Mouse (Mus musculus) hindbrain, embryonic 16.5 days (tissue): Measurements from ENCODE around the gene Klf12. TPM values are rescaled to one million over a fixed set of nuclear protein-coding genes. Genes with fewer than 3 reads are reported as not detected.
A peak's percentile ranks its signal among the peaks of the same experiment; 100 is the strongest.

Experiments
- ATAC-seq: fragments of 200-750 bp; cut with Nextera tagmentation; 2 replicates; pipeline ENCODE4 v1.8.0; 2017; ENCODE audit warnings: moderate TSS enrichment, moderate library complexity
- H3K27ac ChIP-seq: fragments of 300-500 bp; sonication (generic); 2 replicates; pipeline ENCODE4 v1.5.1; 2014; ENCODE audit warnings: low read depth, mild to moderate bottlenecking, control low read depth, low read length, moderate library complexity
- H3K27me3 ChIP-seq: fragments of 300-500 bp; sonication (generic); replicated peaks from 2 replicates; pipeline ENCODE4 v1.6.1; 2014; ENCODE audit warnings: low read length; ENCODE audit not compliant: control insufficient read depth, insufficient read depth
- H3K36me3 ChIP-seq: fragments of 300-500 bp; sonication (generic); 2 replicates; pipeline ENCODE4 v1.6.1; 2014; ENCODE audit warnings: mild to moderate bottlenecking, low read length, moderate library complexity, mixed read lengths; ENCODE audit not compliant: control insufficient read depth, insufficient read depth
- H3K4me1 ChIP-seq: fragments of 300-500 bp; sonication (generic); 2 replicates; pipeline ENCODE4 v1.6.1; 2014; ENCODE audit warnings: low read depth, low read length; ENCODE audit not compliant: control insufficient read depth, insufficient read depth
- H3K4me2 ChIP-seq: fragments of 300-500 bp; sonication (generic); 2 replicates; pipeline ENCODE4 v1.6.1; 2014; ENCODE audit warnings: mild to moderate bottlenecking, low read length, control low read depth, moderate library complexity
- H3K4me3 ChIP-seq: fragments of 300-500 bp; sonication (generic); 2 replicates; pipeline ENCODE4 v1.5.1; 2014; ENCODE audit warnings: mild to moderate bottlenecking, low read length, control low read depth, moderate library complexity
- H3K9ac ChIP-seq: fragments of 300-500 bp; sonication (generic); 2 replicates; pipeline ENCODE4 v1.6.1; 2014; ENCODE audit warnings: low read depth, mild to moderate bottlenecking, control low read depth, low read length, moderate library complexity
- H3K9me3 ChIP-seq: fragments of 300-500 bp; sonication (generic); 2 replicates; pipeline ENCODE4 v1.6.1; 2014; ENCODE audit warnings: mild to moderate bottlenecking, low read length, moderate library complexity; ENCODE audit not compliant: control insufficient read depth
- WGBS: fragments of 180-500 bp; shearing (Covaris S2); extraction: QIAGEN DNeasy Blood & Tissue Kit; methylation state at CpG from one replicate; pipeline ENCODE4 v1.1.7; 2014; 5-methylcytosine and 5-hydroxymethylcytosine counted together
- polyA plus RNA-seq: library from polyadenylated mRNA; unstranded; fragments of >200 nt; fragmentation: Nextera tagmentation; extraction: Ambion mirVana; gene quantifications from 2 replicates; pipeline ENCODE4 v1.2.1, GENCODE M21; 2015

Gene Klf12
- polyA plus RNA-seq, 1 experiment from 2014 or later, result 39.9 TPM

DNA sequence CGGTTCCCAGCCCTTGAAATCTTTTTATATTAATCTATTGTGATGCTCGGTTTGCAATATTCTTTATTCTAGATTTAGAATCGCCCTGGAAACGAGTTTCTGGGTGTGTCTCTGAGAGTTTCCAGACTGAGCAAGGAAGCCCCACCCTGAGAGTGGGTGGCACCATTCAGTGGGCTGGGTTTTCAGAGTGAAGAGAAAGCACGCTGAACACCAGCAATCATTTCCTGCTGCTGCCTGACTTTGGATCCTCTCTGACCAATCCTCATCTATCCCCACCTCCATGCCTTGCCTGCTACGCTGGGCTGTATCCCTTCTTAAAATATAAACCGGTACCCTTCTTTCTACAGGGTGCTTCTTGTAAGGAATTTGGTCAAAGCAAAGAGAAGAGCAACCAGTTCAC is 71.4 kb downstream of the Klf12 start:
- no peak overlapping the region for H3K9ac ChIP-seq
- H3K9me3 ChIP-seq, result no peaks in the 10 kb centered on the region
- H3K4me3 ChIP-seq, result no peak overlapping the region
- WGBS, result 80% methylated on average over 7 of the region's 7 CpGs
- peaks cover 11% of the 10 kb centered on the region; the same call in 1 of the 2 replicates for H3K4me1 ChIP-seq
- no peak for ATAC-seq
- no peak overlapping the region for H3K4me2 ChIP-seq
- no peaks in the 10 kb centered on the region for H3K36me3 ChIP-seq
- no peak overlapping the region for H3K27ac ChIP-seq
- H3K27me3 ChIP-seq, result no peaks in the 10 kb centered on the region

DNA sequence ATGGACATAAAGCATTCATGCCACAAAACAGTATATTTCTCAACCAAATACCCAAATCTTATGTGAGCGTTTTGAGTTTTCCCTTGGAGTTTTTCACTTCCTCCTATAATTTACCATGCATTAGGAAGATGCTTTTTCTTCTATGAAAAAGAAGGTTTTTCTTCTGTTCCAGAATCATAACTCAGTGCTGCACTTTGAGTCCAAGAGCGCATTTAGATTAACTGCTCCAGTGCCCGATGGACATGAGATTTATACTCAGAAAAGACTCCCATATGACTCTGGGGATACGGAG is 72.7 kb downstream of the Klf12 start:
- Histone ChIP-seq H3K4me2 (no peak overlapping the region), H3K27ac (no peak overlapping the region), H3K4me3 (no peak overlapping the region), H3K36me3 (no peaks in the 10 kb centered on the region), H3K9ac (no peak overlapping the region), H3K27me3 (no peaks in the 10 kb centered on the region), H3K9me3 (no peaks in the 10 kb centered on the region), H3K4me1 (peaks cover 11% of the 10 kb centered on the region; the same call in 1 of the 2 replicates)
- 81% methylated on average over 4 of the region's 4 CpGs for WGBS
- no peak for ATAC-seq

DNA sequence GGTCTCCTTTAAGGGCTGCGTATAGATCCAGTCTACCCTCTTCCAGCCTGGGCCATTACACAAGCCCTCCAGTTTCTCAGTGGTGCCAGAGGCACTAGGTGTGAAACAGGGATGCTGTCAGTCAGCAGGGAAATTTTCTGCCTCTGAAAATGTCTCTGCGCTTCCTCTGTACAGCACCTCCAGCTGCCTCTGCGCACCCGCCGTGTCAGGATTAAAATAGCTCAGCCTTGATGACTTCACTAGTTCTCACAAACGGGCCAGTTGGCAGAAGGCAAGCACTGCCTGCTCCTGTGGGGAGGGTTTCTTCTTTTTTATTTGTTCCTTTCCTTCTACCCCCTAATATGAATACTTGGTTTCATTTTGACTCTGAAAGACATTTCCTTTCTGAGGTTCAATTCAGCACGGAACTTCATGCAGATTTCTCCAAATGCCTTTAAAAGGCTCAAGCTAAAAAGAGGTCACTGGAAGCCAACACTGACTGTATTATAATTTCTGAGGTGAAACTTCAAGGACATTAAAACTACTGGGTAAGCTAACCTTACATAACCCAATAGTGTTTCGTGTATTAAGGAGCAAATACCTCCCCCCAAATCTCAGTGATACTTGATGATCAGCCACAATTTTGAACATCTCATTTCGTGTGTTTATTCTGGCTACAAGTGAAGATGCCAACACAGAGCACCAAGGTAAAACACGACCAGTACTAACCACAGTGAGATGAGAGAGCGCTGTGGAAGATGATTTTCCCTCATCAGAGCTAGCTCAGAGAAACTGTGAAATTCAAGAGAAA is 73.2 kb downstream of the Klf12 start:
- peak; percentile 61 for ATAC-seq
- Histone ChIP-seq H3K4me2 (peak overlapping the region; percentile 14; the same call in 1 of the 2 replicates), H3K36me3 (no peaks in the 10 kb centered on the region), H3K9ac (no peak overlapping the region), H3K4me3 (no peak overlapping the region), H3K4me1 (peaks cover 11% of the 10 kb centered on the region; the same call in 1 of the 2 replicates), H3K9me3 (no peaks in the 10 kb centered on the region), H3K27ac (no peak overlapping the region), H3K27me3 (no peaks in the 10 kb centered on the region)
- 56% methylated on average over 11 of the region's 11 CpGs for WGBS

DNA sequence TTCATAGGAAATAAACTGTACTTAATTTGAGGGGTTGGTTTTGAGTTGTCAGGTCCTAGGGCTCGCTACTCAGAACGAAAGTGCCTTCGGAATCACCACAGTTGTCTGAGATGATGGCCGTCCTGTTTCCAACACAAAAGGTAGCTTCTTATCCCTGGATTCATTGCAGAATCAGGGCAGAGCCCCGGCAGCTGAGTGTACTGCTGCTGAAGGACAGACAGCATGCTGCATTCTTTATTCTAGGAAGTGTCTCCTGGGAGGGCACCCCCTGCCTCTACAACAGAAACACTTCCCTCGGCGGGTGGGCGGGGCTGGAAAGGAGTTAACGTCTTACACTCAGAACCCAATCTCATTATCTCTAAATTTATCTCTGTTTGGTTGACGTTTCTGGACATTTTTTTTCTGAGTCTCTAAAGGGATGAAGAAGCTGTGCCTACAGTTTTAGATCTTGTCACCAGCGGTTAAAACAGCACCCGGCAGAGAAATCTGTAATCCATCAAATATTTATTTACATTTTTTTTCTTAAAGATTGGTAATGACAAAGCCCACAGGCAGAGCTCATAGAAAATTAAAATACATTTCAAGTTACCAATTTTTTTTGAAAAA is 74.6 kb downstream of the Klf12 start:
- no peak overlapping the region for H3K27ac ChIP-seq
- no peaks in the 10 kb centered on the region for H3K36me3 ChIP-seq
- H3K27me3 ChIP-seq, result no peaks in the 10 kb centered on the region
- no peak overlapping the region for H3K9ac ChIP-seq
- no peak overlapping the region for H3K4me3 ChIP-seq
- peaks cover 11% of the 10 kb centered on the region; the same call in 1 of the 2 replicates for H3K4me1 ChIP-seq
- ATAC-seq, result 0 out of 2 replicates have a peak, but pooled peaks have one; percentile 29
- WGBS, result 17% methylated on average over 12 of the region's 12 CpGs
- no peaks in the 10 kb centered on the region for H3K9me3 ChIP-seq
- H3K4me2 ChIP-seq, result no peak overlapping the region

DNA sequence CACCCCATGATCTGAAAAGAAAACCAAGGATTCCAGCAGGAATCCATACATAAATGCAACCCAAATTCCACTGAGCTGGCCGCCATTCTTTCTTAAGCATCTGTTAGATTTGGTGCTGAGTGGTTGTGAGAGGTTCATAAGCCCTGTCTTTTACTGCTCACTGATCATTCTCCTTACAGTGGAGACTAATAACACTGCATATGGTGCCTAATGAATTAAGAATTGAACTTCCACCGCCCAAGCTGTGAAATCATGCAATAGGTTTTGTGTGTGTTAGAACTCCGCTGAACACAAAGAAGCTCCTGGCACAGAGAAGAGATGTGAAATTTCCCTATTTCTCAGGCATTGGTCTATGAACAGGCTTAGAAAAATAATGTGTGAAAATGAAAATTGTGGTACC is 77.4 kb downstream of the Klf12 start:
- Histone ChIP-seq H3K4me3 (no peak overlapping the region), H3K9ac (no peak overlapping the region), H3K36me3 (no peaks in the 10 kb centered on the region), H3K9me3 (no peaks in the 10 kb centered on the region), H3K4me1 (peaks cover 11% of the 10 kb centered on the region; the same call in 1 of the 2 replicates), H3K27ac (no peak overlapping the region), H3K4me2 (no peak overlapping the region), H3K27me3 (no peaks in the 10 kb centered on the region)
- no peak for ATAC-seq
- 84% methylated on average over 3 of the region's 3 CpGs for WGBS

DNA sequence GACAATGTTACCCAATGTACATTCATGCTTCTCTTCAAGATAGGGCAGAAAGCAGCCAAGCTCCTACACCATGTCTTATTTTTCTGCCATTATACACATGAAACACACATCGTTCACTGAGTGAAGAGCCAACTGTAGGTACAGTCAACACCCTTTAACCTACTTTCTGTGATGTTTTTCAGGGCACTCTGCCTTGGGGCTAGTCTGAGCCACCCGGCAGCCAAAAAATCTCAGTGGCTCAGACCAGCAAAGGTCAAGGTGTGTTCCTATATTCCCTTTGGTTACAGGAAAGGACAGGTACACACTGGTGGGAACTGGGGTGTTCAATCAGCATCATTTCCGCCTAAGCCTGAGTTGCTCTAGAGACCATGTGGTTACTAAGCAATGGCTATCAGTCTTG is 78.3 kb downstream of the Klf12 start:
- H3K36me3 ChIP-seq, result no peaks in the 10 kb centered on the region
- ATAC-seq, result no peak
- 97% methylated on average over 3 of the region's 3 CpGs for WGBS

DNA sequence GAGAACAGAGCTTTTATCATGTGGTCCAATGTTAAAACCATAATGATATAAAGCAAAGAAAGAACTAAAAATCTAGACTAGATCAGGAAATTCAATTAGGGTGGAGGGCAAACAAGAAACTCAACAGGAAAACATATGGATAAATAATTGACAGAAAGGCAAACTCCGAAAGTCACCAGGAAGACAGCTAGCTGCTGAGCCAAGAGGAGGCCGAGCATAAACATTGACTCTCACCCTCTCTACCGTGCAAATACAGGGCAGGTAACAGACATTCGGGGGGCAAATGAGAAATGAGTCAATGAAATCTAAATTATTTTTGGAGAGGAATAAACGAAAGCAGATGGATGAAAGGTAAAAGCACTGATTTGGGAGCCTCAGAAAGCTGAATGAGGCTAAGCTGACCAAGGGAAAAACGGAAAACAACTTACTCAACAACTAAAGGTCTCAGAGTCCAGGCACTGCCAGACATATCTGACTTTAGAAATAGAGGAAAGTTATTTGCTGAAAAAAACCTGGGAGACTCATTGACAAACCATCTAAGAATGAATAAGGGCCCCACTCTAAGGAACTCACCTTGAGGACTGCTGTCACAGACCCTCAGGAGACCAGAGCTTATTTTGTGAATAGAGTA is 84.3 kb downstream of the Klf12 start:
- Histone ChIP-seq H3K27ac (no peak overlapping the region), H3K9me3 (no peaks in the 10 kb centered on the region; the same call in 1 of the 2 replicates), H3K27me3 (no peaks in the 10 kb centered on the region), H3K9ac (no peak overlapping the region), H3K4me2 (no peak overlapping the region), H3K4me1 (no peaks in the 10 kb centered on the region), H3K4me3 (no peak overlapping the region), H3K36me3 (peaks cover 2% of the 10 kb centered on the region; the same call in 1 of the 2 replicates)
- WGBS, result 90% methylated on average over 6 of the region's 6 CpGs
- ATAC-seq, result no peak

More for the DNA sequence above, 78.3 kb downstream of the Klf12 start:
- no peak overlapping the region for H3K9ac ChIP-seq
- no peak overlapping the region for H3K27ac ChIP-seq
- H3K9me3 ChIP-seq, result no peaks in the 10 kb centered on the region
- no peak overlapping the region for H3K4me3 ChIP-seq
- no peak overlapping the region for H3K4me2 ChIP-seq
- H3K4me1 ChIP-seq, result peaks cover 7% of the 10 kb centered on the region; the same call in 1 of the 2 replicates
- no peaks in the 10 kb centered on the region for H3K27me3 ChIP-seq

DNA sequence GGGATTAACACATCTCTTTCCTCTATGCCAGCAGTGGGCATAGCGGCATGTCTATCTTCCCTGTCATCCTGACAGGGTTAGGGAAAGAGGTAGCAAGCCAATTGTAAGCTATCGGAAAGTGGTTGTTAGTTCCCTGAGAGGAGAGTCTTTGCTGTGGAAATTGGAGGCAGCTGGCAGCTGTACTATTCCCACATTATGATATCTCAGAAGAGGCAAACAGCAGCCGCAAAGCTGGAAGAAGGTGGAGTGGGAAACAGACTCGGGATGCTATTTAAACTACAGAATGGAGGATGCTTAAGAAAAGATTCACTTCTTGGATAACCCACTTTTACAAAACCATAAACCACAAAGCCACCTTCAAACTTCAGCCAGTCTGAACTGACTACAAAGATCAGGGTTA is 85.8 kb downstream of the Klf12 start:
- Histone ChIP-seq H3K9ac (no peak overlapping the region), H3K27me3 (no peaks in the 10 kb centered on the region), H3K9me3 (no peaks in the 10 kb centered on the region; the same call in 1 of the 2 replicates), H3K36me3 (peaks cover 2% of the 10 kb centered on the region; the same call in 1 of the 2 replicates), H3K27ac (no peak overlapping the region), H3K4me3 (no peak overlapping the region), H3K4me2 (no peak overlapping the region), H3K4me1 (no peaks in the 10 kb centered on the region)
- WGBS, result 98% methylated on average over 4 of the region's 4 CpGs
- no peak for ATAC-seq

DNA sequence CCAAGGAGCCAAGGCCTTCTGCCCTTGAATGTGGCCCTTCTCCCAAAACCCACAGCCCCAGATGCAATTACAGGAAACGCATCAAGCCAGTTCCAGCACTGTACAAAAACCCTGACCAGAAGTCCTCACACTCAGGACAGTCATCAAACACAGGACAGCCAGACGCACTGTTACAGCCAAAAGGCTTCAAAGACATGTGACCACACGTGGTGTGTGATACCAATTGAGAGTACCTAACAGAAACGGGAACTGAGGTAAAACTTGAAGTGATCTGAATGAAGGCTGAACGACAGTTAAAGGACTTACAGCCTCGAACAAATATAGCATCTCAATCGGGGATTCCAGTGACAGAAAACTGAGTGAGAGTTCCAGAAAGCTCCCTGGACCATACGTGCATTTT is 87.3 kb downstream of the Klf12 start:
- Histone ChIP-seq H3K36me3 (peaks cover 2% of the 10 kb centered on the region; the same call in 1 of the 2 replicates), H3K4me3 (no peak overlapping the region), H3K9me3 (no peaks in the 10 kb centered on the region; the same call in 1 of the 2 replicates), H3K4me2 (no peak overlapping the region), H3K27ac (no peak overlapping the region), H3K9ac (no peak overlapping the region), H3K27me3 (no peaks in the 10 kb centered on the region), H3K4me1 (no peaks in the 10 kb centered on the region)
- 96% methylated on average over 8 of the region's 8 CpGs for WGBS
- no peak for ATAC-seq
